Mouse (Mus musculus) embryonic facial prominence, embryonic 10.5 days (tissue): ENCODE measurements around the gene Pdgfd. TPM values are rescaled to one million over a fixed set of nuclear protein-coding genes. Genes with fewer than 3 reads are reported as not detected.

Source experiments
- DNase-seq: peaks from one replicate; pipeline ENCODE4 v3.0.0-alpha.2; 2017; ENCODE audit warnings: low spot score
- H3K27ac ChIP-seq: fragments of 300-500 bp; sonication (generic); replicated peaks from 2 replicates; pipeline ENCODE4 v1.5.1; 2016; ENCODE audit warnings: mild to moderate bottlenecking
- H3K27me3 ChIP-seq: fragments of 300-500 bp; sonication (generic); replicated peaks from 2 replicates; pipeline ENCODE4 v1.6.1; 2016; ENCODE audit warnings: low read depth, mild to moderate bottlenecking; ENCODE audit not compliant: poor library complexity, severe bottlenecking
- H3K36me3 ChIP-seq: fragments of 300-500 bp; sonication (generic); replicated peaks from 2 replicates; pipeline ENCODE4 v1.6.1; 2016; ENCODE audit warnings: mild to moderate bottlenecking, moderate library complexity
- H3K4me1 ChIP-seq: fragments of 300-500 bp; sonication (generic); 2 replicates; pipeline ENCODE4 v1.6.1; 2016
- H3K4me3 ChIP-seq: fragments of 300-500 bp; sonication (generic); 2 replicates; pipeline ENCODE4 v1.5.1; 2016; ENCODE audit warnings: mild to moderate bottlenecking, moderate library complexity
- H3K9me3 ChIP-seq: fragments of 300-500 bp; sonication (generic); 2 replicates; pipeline ENCODE4 v1.6.1; 2016; ENCODE audit warnings: mild to moderate bottlenecking
- WGBS: fragments of 180-500 bp; shearing (Covaris S2); methylation state at CpG from one replicate; pipeline ENCODE4 v1.1.7; 2016; 5-methylcytosine and 5-hydroxymethylcytosine counted together
- polyA plus RNA-seq: library from polyadenylated mRNA; unstranded; fragments of >200 nt; fragmentation: Nextera tagmentation; extraction: Ambion mirVana; gene quantifications from 2 replicates; pipeline ENCODE4 v1.2.1, GENCODE M21; 2016

The Pdgfd gene
- polyA plus RNA-seq, 1 experiment from 2014 or later: 4.0 TPM

DNA sequence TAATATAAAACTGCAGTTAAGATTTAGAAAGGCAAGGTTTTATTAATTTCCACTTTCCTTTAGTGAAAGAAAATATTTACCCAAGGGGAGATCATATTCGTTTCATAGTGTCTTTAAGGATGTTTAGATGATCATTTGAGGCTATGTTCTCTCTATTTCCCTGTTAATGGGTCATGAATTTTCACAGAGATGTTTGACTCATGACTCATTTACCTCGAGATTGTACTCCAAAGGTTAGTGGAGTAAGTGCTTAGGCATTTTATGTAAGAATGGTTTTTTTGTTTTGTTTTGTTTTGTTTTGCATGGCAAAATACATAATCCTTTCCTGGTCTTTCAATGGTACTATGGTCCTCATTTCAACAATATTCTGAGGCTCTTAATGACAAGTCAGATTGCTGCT lies 167.9 kb downstream of the Pdgfd start:
- 71% methylated on average over 2 of the region's 2 CpGs for WGBS
- no peaks in the 10 kb centered on the region for H3K27me3 ChIP-seq
- no peaks in the 10 kb centered on the region for H3K36me3 ChIP-seq
- no peak overlapping the region for H3K27ac ChIP-seq
- DNase-seq: no peak
- H3K4me1 ChIP-seq: no peaks in the 10 kb centered on the region
- H3K4me3 ChIP-seq: no peak overlapping the region
- no peaks in the 10 kb centered on the region for H3K9me3 ChIP-seq

DNA sequence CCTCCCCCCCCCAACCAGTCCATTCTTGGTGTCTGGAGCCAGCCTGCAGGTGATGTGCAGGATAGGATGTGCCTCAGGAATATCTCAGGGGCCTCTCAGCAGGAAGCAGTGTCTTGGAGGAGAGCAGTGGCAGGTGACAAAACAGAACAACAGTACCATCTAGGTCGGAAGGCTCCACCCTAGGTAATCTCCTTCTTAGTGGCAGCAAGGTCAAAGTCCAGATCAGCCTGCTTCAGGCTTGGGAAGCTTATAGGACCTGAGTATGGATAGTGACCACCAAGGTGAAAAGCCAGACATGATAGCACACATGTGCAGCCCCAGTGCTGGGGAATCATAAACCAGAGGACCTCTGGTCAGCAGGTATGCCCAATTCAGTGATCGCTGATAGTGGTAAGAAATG lies 169.5 kb downstream of the Pdgfd start:
- no peak overlapping the region for H3K4me3 ChIP-seq
- DNase-seq: no peak
- no peaks in the 10 kb centered on the region for H3K9me3 ChIP-seq
- H3K36me3 ChIP-seq: no peaks in the 10 kb centered on the region
- H3K27ac ChIP-seq: no peak overlapping the region
- WGBS: 90% methylated on average over 2 of the region's 2 CpGs
- H3K4me1 ChIP-seq: no peaks in the 10 kb centered on the region
- no peaks in the 10 kb centered on the region for H3K27me3 ChIP-seq

DNA sequence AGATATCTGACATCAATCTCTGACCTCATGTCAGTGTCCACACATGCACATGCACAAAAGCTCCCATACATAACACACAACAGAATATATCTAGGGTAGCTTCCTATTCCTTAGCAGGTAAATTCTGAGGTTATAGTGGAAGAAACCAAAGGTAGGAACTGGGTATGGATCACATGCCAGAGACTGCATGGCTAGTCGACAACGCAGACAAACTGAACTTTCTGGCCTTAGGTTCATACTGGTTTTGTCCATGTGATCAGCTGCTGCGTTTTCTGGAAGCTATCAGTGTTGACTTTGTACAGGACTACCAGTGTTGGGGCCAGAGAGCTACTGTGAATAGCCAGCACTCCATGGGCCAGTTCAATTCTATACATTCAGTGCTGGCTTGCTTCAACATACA lies 170.0 kb downstream of the Pdgfd start:
- H3K4me1 ChIP-seq: no peaks in the 10 kb centered on the region
- H3K27ac ChIP-seq: no peak overlapping the region
- H3K9me3 ChIP-seq: no peaks in the 10 kb centered on the region
- DNase-seq: no peak
- 91% methylated on average over 3 of the region's 3 CpGs for WGBS
- H3K4me3 ChIP-seq: no peak overlapping the region
- no peaks in the 10 kb centered on the region for H3K27me3 ChIP-seq
- no peaks in the 10 kb centered on the region for H3K36me3 ChIP-seq

DNA sequence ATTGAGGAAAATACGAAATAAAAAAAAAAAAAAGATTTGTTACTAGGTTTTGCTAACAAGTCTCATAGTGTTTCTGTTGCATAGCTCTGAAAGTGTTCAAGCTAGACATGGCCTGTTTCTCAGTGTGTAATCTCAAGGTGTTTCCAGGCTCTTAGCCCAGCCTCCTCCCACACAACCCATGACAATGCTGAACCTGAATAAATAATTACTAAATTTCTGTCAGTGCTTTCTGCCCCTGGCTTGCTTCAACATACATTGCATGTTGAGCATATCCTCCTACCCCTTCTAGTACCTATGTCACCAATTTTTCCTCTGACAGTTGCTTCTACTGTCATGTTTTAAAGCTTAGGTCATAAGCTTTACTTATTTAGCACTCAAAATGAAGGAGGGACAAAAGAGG lies 171.0 kb downstream of the Pdgfd start:
- DNase-seq: no peak
- peaks cover 3% of the 10 kb centered on the region; the same call in 1 of the 2 replicates for H3K4me1 ChIP-seq
- H3K27ac ChIP-seq: no peak overlapping the region
- no peaks in the 10 kb centered on the region for H3K36me3 ChIP-seq
- H3K4me3 ChIP-seq: no peak overlapping the region
- 84% methylated on average over 1 of the region's 1 CpGs for WGBS
- no peaks in the 10 kb centered on the region for H3K9me3 ChIP-seq
- no peaks in the 10 kb centered on the region for H3K27me3 ChIP-seq

DNA sequence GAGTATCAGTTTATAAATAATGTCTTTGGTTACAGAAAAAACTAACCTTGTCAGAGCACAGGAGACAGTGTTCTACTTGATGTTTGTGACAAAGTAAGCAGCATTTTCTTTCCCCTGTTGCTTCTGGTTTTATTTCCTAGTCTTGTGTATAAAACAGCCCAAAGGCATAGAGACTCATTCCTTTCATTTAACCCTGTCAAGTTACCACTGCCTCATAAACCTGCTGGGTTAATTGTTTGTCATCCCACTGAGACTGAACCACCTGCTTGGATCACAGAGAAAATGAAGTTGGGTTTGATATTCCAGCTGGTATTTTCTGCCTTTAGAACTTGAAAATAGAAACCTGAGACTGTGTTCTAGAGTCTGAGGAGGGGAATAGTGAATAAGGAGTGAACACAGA lies 172.4 kb downstream of the Pdgfd start:
- H3K4me3 ChIP-seq: no peak overlapping the region
- no peak overlapping the region for H3K27ac ChIP-seq
- H3K4me1 ChIP-seq: peaks cover 5% of the 10 kb centered on the region; the same call in 1 of the 2 replicates
- DNase-seq: no peak
- H3K9me3 ChIP-seq: no peaks in the 10 kb centered on the region
- no peaks in the 10 kb centered on the region for H3K27me3 ChIP-seq
- no peaks in the 10 kb centered on the region for H3K36me3 ChIP-seq

DNA sequence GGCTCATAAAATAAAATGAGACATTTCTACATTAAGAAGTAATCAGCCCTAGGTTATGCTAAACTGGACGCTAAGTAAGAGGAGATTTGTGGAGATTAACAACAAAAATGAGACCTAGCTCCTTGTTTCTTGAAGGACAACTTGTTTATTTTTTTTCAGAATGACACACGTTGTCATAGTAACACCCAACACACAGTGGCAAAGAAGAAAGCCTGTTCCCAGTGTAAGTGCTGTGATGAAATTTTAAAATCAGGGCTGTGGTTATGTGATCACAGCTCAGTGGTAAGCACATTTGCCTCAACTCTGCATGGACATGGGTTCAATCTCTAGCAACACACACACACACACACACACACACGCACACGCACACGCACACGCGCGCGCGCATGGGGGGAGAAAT lies 174.5 kb downstream of the Pdgfd start:
- H3K27me3 ChIP-seq: no peaks in the 10 kb centered on the region
- 93% methylated on average over 10 of the region's 10 CpGs for WGBS
- no peak overlapping the region for H3K27ac ChIP-seq
- H3K4me1 ChIP-seq: peaks cover 6% of the 10 kb centered on the region; the same call in 1 of the 2 replicates
- H3K4me3 ChIP-seq: no peak overlapping the region
- H3K9me3 ChIP-seq: no peaks in the 10 kb centered on the region
- no peaks in the 10 kb centered on the region for H3K36me3 ChIP-seq
- DNase-seq: no peak

DNA sequence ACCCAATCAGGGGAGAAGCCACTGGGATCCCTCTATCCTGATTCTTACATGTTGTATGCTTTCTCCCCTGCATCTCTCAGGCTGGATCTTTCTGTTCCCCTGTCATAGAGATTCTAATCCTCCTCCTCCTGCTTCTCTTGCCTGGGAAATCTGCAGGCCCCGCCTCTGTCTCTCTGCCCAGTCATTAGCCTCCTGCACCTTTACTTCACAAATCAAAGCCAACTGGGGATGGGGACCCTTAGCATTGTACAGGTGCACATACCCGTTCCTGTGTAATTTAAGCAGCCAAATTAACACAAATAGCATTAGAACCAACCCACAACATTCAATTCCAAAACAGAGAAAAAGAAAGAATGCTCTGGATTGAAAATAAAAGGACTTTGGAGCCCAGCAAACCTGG lies 176.1 kb downstream of the Pdgfd start:
- DNase-seq: no peak
- H3K9me3 ChIP-seq: no peaks in the 10 kb centered on the region
- H3K27me3 ChIP-seq: no peaks in the 10 kb centered on the region
- H3K36me3 ChIP-seq: no peaks in the 10 kb centered on the region
- no peak overlapping the region for H3K27ac ChIP-seq
- peaks cover 8% of the 10 kb centered on the region; the same call in 1 of the 2 replicates for H3K4me1 ChIP-seq
- no peak overlapping the region for H3K4me3 ChIP-seq
- 50% methylated on average over 2 of the region's 2 CpGs for WGBS

DNA sequence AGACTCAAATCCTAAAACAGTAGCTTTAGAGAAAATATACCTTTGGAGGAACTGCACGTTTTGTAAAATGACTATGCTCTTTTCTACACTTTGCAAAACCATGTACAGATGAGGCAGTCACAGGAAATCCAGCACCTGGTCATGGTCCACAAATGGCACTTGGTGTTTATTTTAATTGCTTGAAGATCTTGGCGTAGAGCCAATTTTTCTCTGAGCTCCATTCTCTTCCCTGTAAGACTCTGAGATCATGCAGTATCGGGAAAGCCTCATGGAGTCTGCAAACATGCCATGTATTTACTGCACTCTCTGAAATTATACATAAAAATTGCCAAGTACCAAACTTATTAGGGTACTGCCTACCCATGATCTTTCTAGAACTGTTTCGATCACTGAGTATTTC lies 176.5 kb downstream of the Pdgfd start:
- Histone ChIP-seq H3K9me3 (no peaks in the 10 kb centered on the region), H3K27ac (no peak overlapping the region), H3K4me1 (peaks cover 8% of the 10 kb centered on the region; the same call in 1 of the 2 replicates), H3K36me3 (no peaks in the 10 kb centered on the region), H3K4me3 (no peak overlapping the region), H3K27me3 (no peaks in the 10 kb centered on the region)
- WGBS: 76% methylated on average over 4 of the region's 4 CpGs
- no peak for DNase-seq

DNA sequence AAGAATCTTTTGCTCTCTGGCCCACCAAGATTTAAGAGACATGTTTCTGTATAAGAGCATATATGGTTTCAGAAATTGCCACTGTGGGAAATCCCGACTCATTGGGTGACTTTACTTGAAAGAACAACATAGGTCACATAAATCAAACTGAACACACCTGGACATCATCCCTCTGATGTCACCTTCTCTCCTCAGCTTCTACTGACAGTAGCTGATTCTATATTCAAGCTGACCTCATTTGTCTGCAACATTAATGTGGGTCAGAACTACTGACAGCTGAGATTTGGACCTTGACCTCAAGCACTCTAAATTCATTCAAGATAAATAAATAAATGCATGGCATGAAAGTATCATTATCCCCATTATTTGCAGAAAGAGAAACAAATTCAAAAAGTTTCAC lies 177.0 kb downstream of the Pdgfd start:
- no peak for DNase-seq
- H3K4me3 ChIP-seq: no peak overlapping the region
- H3K36me3 ChIP-seq: no peaks in the 10 kb centered on the region
- peaks cover 8% of the 10 kb centered on the region; the same call in 1 of the 2 replicates for H3K4me1 ChIP-seq
- H3K27me3 ChIP-seq: no peaks in the 10 kb centered on the region
- 63% methylated on average over 1 of the region's 1 CpGs for WGBS
- H3K27ac ChIP-seq: no peak overlapping the region
- H3K9me3 ChIP-seq: no peaks in the 10 kb centered on the region

DNA sequence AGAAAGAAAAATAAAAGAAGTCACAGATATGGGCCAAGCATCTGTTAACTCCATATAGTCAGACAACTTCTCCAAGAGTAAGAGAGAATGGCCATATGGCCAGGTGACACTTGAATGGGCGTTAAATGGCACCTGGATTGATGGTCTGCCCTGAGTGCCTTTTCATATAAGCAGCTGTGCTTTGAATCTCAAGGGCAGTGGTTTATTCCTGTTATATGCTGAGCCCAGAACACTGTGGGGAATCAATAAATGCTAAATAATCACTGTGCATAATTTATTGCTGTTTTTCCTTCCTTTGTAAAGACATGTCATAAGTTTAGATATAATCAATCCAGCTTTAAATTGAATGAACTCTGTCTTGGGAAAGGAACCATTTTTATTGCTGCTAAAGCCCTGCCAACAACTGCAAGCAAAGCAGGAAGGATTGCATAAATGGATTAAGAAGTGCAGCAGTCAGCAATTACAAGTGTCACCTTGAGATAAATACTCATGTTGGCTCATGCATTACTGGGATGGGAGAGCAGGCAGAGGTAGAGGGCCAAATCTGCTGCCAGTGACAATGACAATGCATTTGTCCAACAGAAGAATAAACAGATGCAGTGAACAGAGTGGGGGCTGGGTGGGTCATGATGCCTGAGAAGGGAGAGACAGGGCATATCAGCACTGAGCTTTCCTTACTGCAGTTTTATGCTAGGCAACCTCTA lies 185.0 kb downstream of the Pdgfd start:
- WGBS: 76% methylated on average over 1 of the region's 1 CpGs

DNA sequence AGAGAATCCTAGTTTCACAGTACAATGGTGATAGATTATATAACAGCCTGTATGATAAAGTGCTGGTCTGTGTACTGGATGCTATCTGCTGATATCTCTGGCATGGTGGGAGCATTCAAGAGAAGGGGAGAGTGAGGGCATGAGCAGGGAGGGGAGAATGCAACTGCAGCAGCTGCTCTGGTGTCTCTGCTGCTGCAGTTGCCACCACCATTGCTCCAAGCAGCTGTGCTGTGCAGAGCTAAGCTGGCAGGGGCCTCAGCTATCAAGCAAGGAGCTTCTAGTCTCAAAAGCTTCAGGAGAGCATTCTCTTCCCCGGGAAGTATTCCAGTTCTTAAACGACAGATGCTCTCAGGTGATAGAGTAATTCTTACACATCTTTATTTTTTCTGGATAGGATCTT lies 192.4 kb downstream of the Pdgfd start:
- Histone ChIP-seq H3K27me3 (no peaks in the 10 kb centered on the region), H3K9me3 (no peaks in the 10 kb centered on the region), H3K27ac (no peak overlapping the region), H3K4me1 (no peaks in the 10 kb centered on the region), H3K36me3 (no peaks in the 10 kb centered on the region), H3K4me3 (no peak overlapping the region)
- WGBS: 79% methylated on average over 2 of the region's 2 CpGs
- DNase-seq: no peak

More for the DNA sequence above, 185.0 kb downstream of the Pdgfd start:
- H3K36me3 ChIP-seq: no peaks in the 10 kb centered on the region
- no peak for DNase-seq
- H3K27ac ChIP-seq: no peak overlapping the region
- no peaks in the 10 kb centered on the region for H3K27me3 ChIP-seq
- H3K4me1 ChIP-seq: no peaks in the 10 kb centered on the region
- no peak overlapping the region for H3K4me3 ChIP-seq
- H3K9me3 ChIP-seq: no peaks in the 10 kb centered on the region

DNA sequence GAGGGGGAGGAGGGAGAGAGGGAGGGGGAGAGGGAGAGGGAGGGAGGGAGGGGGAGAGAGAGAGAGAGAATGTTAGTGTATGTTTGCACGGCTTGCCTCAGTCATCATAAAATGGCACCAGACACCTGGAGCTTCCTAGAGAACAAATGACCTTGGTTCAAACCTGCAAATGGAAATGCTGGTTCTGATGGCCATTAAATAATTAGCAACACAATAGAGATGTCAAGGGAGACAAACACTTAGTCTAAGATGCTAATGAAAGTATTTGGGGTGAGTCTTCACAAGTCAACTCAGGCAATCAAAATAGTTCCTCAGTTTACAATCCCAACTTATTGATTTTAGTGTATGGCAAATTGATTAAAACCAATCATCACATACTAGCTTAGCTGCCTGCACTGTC lies 198.2 kb downstream of the Pdgfd start:
- no peak overlapping the region for H3K27ac ChIP-seq
- H3K36me3 ChIP-seq: no peaks in the 10 kb centered on the region
- no peaks in the 10 kb centered on the region for H3K27me3 ChIP-seq
- no peak for DNase-seq
- no peaks in the 10 kb centered on the region for H3K9me3 ChIP-seq
- 87% methylated on average over 1 of the region's 1 CpGs for WGBS
- H3K4me1 ChIP-seq: no peaks in the 10 kb centered on the region
- H3K4me3 ChIP-seq: no peak overlapping the region

DNA sequence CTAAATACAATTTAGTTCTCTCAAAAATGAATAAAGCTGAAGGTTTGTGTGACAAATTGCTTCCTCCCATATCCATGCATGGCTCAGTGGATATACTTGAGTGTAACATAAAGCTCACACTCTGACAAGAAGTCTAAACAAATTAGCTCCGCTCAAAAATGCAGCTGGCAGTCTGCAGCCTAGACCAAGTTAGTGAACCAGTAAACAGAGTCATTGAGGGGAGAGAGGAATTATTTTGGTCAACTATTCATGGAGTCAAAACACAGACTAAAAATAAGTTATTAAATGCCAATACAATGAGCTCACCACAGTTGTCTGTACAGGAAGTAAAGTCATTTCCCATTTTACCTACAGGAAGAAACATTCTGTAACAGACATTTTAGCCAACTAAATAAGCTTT lies 233.4 kb downstream of the Pdgfd start:
- H3K4me3 ChIP-seq: no peak overlapping the region
- H3K4me1 ChIP-seq: no peaks in the 10 kb centered on the region
- H3K27me3 ChIP-seq: no peaks in the 10 kb centered on the region
- H3K27ac ChIP-seq: no peak overlapping the region
- 60% methylated on average over 1 of the region's 1 CpGs for WGBS
- no peak for DNase-seq
- H3K36me3 ChIP-seq: no peaks in the 10 kb centered on the region
- H3K9me3 ChIP-seq: no peaks in the 10 kb centered on the region
